Mouse (Mus musculus): Measurements from ENCODE around the gene Gpx7. TPM values are rescaled to one million over a fixed set of nuclear protein-coding genes. Genes with fewer than 3 reads are reported as not detected.
A peak's percentile ranks its signal among the peaks of the same experiment; 100 is the strongest.

Gpx7 gene
- total and polyA plus RNA-seq, 3 experiments = 0.11 TPM; not detected in 2

DNA sequence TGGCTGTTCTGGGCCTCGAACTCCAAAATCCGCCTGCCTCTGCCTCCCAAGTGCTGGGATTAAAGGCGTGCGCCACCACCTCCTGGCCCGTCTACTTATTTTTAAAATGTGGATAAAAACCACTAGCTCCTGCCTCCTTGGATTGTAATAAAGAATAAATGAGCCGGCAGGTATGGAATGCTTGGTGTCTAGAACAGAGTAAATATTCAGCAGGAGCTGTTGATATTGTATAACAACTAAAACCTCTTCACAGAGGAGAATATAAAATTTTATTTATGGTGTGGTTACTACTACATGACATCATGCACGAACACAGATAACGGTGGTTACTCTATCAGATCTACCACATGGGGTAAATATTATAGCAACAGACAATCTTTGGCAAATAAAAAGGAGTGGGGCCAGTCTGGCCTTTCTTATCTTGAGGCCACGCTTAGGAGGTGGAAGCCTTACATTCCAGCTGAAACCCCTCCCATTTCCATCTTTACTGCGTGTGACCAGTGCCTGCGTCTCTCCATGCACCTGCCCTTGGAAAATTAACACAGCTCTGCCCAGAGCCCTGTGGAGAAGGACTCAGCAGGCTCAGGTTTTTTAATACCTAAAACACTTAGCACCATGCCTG is 21.1 kb upstream of the Gpx7 start:
- TF ChIP-seq GATA1 (IDR thresholded peaks at IDR 0.05; ENCODE audit: borderline replicate concordance, low read length) = no peak
- TF ChIP-seq GATA2 (IDR thresholded peaks at IDR 0.05; ENCODE audit: borderline replicate concordance, low read depth, low read length) = no peak
- no peak for TF ChIP-seq POLR2AphosphoS5 (IDR thresholded peaks at IDR 0.05; ENCODE audit: insufficient replicate concordance, low read depth, low read length)
- TF ChIP-seq TAL1 (conservative IDR thresholded peaks at IDR 0.05; ENCODE audit: low read depth, low read length) = peak; percentile 87
- no peak for TF ChIP-seq CTCF (IDR thresholded peaks at IDR 0.05; ENCODE audit: low read depth, low read length)
- no peaks in the 10 kb centered on the region for H3K27me3 ChIP-seq (ENCODE audit: insufficient read depth, low read length)
- peak overlapping the region; percentile 52; the same call in 1 of the 2 replicates for H3K4me3 ChIP-seq (ENCODE audit: low read depth, low read length)
- peaks cover 62% of the 10 kb centered on the region for H3K4me1 ChIP-seq (ENCODE audit: insufficient read depth, low read depth, low read length)
- no peaks in the 10 kb centered on the region for H3K9me3 ChIP-seq (replicated peaks)
- ATAC-seq (ENCODE audit: extremely low read depth, insufficient number of reproducible peaks, low FRiP score, poor library complexity, severe bottlenecking) (peak; percentile 96), DNase-seq (ENCODE audit: low spot score) (peak; percentile 78)
- no peaks in the 10 kb centered on the region for H3K36me3 ChIP-seq (replicated peaks)

DNA sequence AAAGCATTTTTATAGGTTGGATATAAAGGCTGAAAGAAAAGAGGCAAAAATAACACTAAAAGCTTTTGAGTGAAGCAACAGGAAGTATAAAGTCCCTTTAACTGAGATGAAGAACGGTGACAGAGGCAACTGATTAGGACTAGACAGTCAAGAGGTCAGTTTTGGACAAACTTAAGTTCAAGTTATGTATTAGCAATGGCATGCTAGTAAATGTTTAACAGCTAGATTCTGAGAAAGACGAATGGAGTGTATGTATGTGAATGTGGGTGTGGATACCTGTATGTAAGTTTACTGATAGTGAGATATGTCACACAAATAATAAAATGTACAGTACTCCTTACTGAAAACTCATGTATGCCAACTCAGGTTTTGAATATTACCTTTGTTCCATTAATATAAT is 17.8 kb upstream of the Gpx7 start:
- no peaks in the 10 kb centered on the region for H3K9me3 ChIP-seq (replicated peaks)
- no peak for ATAC-seq (ENCODE audit: extremely low read depth, insufficient number of reproducible peaks, low FRiP score, poor library complexity, severe bottlenecking)
- H3K4me3 ChIP-seq (ENCODE audit: low read depth, low read length) = no peak overlapping the region

DNA sequence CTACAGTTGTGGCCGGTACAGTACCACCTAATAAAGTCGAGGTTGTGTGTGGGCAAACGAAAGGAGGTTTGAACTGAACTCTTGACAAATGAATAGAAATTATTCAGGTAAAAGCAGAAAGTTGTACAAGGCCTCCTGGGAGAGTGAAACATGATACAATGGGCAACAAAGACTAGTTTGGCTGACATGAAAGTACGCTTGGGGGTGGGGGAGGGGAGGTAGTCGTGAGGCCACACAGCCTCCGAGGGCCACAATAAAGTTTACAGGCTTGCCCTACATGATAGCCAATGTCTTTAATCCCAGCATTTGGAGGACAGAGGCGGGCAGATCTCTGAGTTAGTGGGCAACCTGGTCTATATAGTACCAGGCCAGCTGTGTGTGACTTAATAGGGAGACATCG is 860 bp upstream of the Gpx7 start:
- no peak for ATAC-seq (ENCODE audit: extremely low read depth, insufficient number of reproducible peaks, low FRiP score, poor library complexity, severe bottlenecking)

More for the DNA sequence above, 17.8 kb upstream of the Gpx7 start:
- TF ChIP-seq TAL1 (conservative IDR thresholded peaks at IDR 0.05; ENCODE audit: low read depth, low read length) (no peak), POLR2AphosphoS5 (IDR thresholded peaks at IDR 0.05; ENCODE audit: insufficient replicate concordance, low read depth, low read length) (no peak), CTCF (IDR thresholded peaks at IDR 0.05; ENCODE audit: low read depth, low read length) (no peak), GATA2 (IDR thresholded peaks at IDR 0.05; ENCODE audit: borderline replicate concordance, low read depth, low read length) (no peak), GATA1 (IDR thresholded peaks at IDR 0.05; ENCODE audit: borderline replicate concordance, low read length) (no peak)
- Histone ChIP-seq H3K36me3 (replicated peaks) (no peaks in the 10 kb centered on the region), H3K4me1 (ENCODE audit: insufficient read depth, low read depth, low read length) (peaks cover 39% of the 10 kb centered on the region), H3K27me3 (ENCODE audit: insufficient read depth, low read length) (no peaks in the 10 kb centered on the region)
- no peak for DNase-seq (ENCODE audit: low spot score)

DNA sequence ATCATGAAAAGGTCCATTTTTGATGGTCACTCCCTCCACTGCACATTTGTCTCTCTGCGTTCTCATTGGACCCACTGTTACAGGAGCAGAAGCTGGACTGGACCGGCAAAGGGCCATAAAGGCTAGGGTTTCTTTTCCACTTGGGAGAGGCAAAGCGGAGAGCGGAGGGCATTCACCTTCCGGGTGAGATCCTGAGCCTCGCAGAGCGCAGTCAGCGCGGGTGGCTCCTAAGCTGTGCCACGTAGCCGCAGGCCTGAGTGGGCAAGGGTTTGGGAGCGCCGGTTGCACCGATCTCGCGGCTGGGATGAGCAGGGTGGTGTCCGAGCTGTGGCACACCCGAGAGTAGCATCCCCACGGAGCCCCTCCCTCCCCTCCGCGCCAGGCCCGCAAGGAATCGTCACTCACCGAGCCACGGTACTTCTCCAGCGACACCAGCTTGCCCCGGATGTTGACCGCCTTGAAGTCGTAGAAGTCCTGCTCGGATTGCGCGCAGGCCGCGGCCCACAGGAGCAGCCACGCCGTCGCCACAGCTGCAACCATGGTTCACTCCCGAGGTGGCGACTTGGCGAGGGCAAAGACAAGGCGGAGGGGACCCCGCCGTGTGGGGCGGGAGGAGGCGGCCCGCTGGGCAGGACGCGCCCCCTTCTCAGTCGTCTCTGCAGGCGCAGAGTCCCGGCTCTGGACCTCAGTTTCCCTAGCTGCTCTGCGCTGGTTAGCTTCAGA is 462 bp downstream of the Gpx7 start:
- no peak for ATAC-seq (ENCODE audit: extremely low read depth, insufficient number of reproducible peaks, low FRiP score, poor library complexity, severe bottlenecking)
- DNase-seq (ENCODE audit: low spot score) = no peak
- H3K9me3 ChIP-seq (replicated peaks) = 0 out of 2 replicates have a peak, but pooled peaks cover 4% of the 10 kb centered on the region
- H3K27me3 ChIP-seq (ENCODE audit: insufficient read depth, low read length) = peaks cover 17% of the 10 kb centered on the region
- no peaks in the 10 kb centered on the region for H3K36me3 ChIP-seq (replicated peaks)
- peaks cover 8% of the 10 kb centered on the region; the same call in 1 of the 2 replicates for H3K4me1 ChIP-seq (ENCODE audit: insufficient read depth, low read depth, low read length)
- no peak for TF ChIP-seq CTCF (IDR thresholded peaks at IDR 0.05; ENCODE audit: low read depth, low read length)
- TF ChIP-seq POLR2AphosphoS5 (IDR thresholded peaks at IDR 0.05; ENCODE audit: insufficient replicate concordance, low read depth, low read length) = no peak
- no peak for TF ChIP-seq TAL1 (conservative IDR thresholded peaks at IDR 0.05; ENCODE audit: low read depth, low read length)
- TF ChIP-seq GATA1 (IDR thresholded peaks at IDR 0.05; ENCODE audit: borderline replicate concordance, low read length) = no peak
- H3K4me3 ChIP-seq (ENCODE audit: low read depth, low read length) = no peak overlapping the region

More for the DNA sequence above, 860 bp upstream of the Gpx7 start:
- Histone ChIP-seq H3K36me3 (replicated peaks) (no peaks in the 10 kb centered on the region), H3K4me1 (ENCODE audit: insufficient read depth, low read depth, low read length) (peaks cover 8% of the 10 kb centered on the region; the same call in 1 of the 2 replicates), H3K27me3 (ENCODE audit: insufficient read depth, low read length) (peaks cover 15% of the 10 kb centered on the region), H3K9me3 (replicated peaks) (0 out of 2 replicates have a peak, but pooled peaks cover 4% of the 10 kb centered on the region), H3K4me3 (ENCODE audit: low read depth, low read length) (no peak overlapping the region)
- no peak for TF ChIP-seq POLR2AphosphoS5 (IDR thresholded peaks at IDR 0.05; ENCODE audit: insufficient replicate concordance, low read depth, low read length)
- TF ChIP-seq GATA1 (IDR thresholded peaks at IDR 0.05; ENCODE audit: borderline replicate concordance, low read length) = no peak
- TF ChIP-seq GATA2 (IDR thresholded peaks at IDR 0.05; ENCODE audit: borderline replicate concordance, low read depth, low read length) = no peak
- no peak for TF ChIP-seq CTCF (IDR thresholded peaks at IDR 0.05; ENCODE audit: low read depth, low read length)
- no peak for TF ChIP-seq TAL1 (conservative IDR thresholded peaks at IDR 0.05; ENCODE audit: low read depth, low read length)
- no peak for DNase-seq (ENCODE audit: low spot score)

DNA sequence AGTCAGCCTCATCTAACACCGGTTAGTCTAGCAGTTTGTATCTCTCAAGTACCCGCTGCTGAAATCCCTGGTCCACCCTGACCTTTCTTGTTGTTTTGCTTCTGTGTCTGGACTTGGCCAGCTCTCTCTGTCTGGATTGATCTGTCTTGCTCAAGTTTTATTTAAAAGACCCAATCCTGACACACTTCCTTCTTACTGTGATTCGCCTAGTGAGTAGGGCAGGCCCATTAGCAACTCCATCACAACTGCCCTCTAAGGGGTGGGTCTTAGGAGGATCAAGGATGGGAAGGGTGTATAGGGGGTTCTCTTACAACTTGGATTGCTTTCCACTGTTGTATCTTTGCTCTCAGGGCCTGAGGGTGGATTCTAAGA is 1.0 kb downstream of the Gpx7 start:
- Histone ChIP-seq H3K4me3 (ENCODE audit: low read depth, low read length) (no peak overlapping the region), H3K9me3 (replicated peaks) (0 out of 2 replicates have a peak, but pooled peaks cover 4% of the 10 kb centered on the region), H3K36me3 (replicated peaks) (no peaks in the 10 kb centered on the region), H3K27me3 (ENCODE audit: insufficient read depth, low read length) (peaks cover 20% of the 10 kb centered on the region), H3K4me1 (ENCODE audit: insufficient read depth, low read depth, low read length) (peaks cover 8% of the 10 kb centered on the region; the same call in 1 of the 2 replicates)
- ATAC-seq (ENCODE audit: extremely low read depth, insufficient number of reproducible peaks, low FRiP score, poor library complexity, severe bottlenecking) = no peak
- no peak for DNase-seq (ENCODE audit: low spot score)
- TF ChIP-seq POLR2AphosphoS5 (IDR thresholded peaks at IDR 0.05; ENCODE audit: insufficient replicate concordance, low read depth, low read length) = no peak
- no peak for TF ChIP-seq GATA2 (IDR thresholded peaks at IDR 0.05; ENCODE audit: borderline replicate concordance, low read depth, low read length)
- no peak for TF ChIP-seq CTCF (IDR thresholded peaks at IDR 0.05; ENCODE audit: low read depth, low read length)
- no peak for TF ChIP-seq TAL1 (conservative IDR thresholded peaks at IDR 0.05; ENCODE audit: low read depth, low read length)
- no peak for TF ChIP-seq GATA1 (IDR thresholded peaks at IDR 0.05; ENCODE audit: borderline replicate concordance, low read length)
